In the genomic region with DNA sequence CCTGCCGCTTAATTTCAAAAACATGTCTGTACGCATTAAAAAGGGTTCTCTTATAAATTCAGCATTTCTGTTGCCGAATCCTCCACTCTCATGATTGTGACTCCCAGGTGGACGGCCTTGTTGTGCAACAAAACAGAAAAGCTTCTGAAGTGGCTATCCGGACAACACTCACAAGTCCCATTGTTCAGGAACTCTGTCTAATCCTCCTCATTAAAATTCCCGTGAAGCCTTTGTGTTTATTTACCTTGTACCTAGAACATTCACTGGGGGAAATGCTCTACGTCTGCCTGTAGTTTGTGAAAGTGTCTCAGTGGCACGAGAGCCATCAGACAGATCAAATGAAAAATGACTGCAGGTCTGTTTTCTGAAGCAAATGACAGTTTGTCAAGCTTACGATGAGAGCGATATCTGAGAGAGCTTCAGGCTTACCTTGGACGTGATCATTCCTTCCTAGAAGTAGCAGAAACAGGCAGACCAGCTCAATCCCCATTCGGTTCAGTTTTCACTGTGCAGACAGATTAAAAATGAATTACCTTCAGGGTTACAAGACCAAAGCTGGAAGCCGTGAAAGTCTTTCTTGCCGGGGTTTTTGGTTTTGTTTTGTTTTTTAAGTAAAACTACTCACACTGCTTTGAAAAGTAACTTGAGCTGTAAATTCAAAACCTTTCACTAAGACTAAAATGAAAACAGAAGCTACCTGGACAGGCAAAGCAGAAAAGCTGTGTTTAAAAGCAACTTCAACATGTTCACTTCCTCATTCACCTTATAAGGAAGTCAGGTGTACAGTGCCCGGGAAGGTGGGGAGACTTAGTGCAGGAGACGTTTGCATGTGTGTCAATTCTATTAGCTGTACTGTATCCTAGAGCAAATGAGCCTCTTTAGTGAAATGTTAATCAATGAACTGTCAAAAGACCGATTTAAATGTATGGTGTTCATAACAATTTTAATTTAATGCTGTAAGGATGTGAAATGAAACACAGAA, we compare ENCODE assay signal across 13 mouse cellular contexts. TPM values are rescaled to one million over a fixed set of nuclear protein-coding genes. Genes with fewer than 3 reads are reported as not detected.
A peak's percentile ranks its signal among the peaks of the same experiment; 100 is the strongest.
DNase-seq lines count a peak whose midpoint lies in the region; ATAC-seq and TF ChIP-seq lines count a peak whose summit lies in the region.
"Had no signal": no experiment of that assay in that cellular context is flagged by ENCODE, and none has a peak within 500 bp of the region (broad histone marks: within the 10 kb centered on the region; RNA-seq: fewer than 3 reads in every experiment).

No protein-coding gene starts in this region.

- H3K27ac ChIP-seq in kidney, postnatal 0 days = peak overlapping the region; percentile 38
- H3K27ac ChIP-seq in embryonic facial prominence, embryonic 13.5 days = peak overlapping the region; percentile 23; the same call in 1 of the 2 replicates
- peak overlapping the region; percentile 78 for H3K27ac ChIP-seq in lung, postnatal 0 days (ENCODE audit: low read length)
- peak overlapping the region; percentile 41; the same call in 1 of the 2 replicates for H3K27ac ChIP-seq in stomach, embryonic 14.5 days (ENCODE audit: low read length)
- H3K27ac ChIP-seq: hindbrain, postnatal 0 days; liver, embryonic 13.5 days had no signal

- H3K27me3 ChIP-seq in kidney, postnatal 0 days (ENCODE audit: insufficient read depth, low read length) = no peaks in the 10 kb centered on the region
- no peaks in the 10 kb centered on the region; the same call in 1 of the 2 replicates for H3K27me3 ChIP-seq in embryonic facial prominence, embryonic 13.5 days
- H3K27me3 ChIP-seq in lung, postnatal 0 days (replicated peaks; ENCODE audit: insufficient read depth, low read length) = no peaks in the 10 kb centered on the region
- H3K27me3 ChIP-seq in stomach, embryonic 14.5 days (ENCODE audit: control insufficient read depth, insufficient read depth, low read length) = no peaks in the 10 kb centered on the region
- H3K27me3 ChIP-seq: liver, embryonic 13.5 days had no signal

- no peak for TF ChIP-seq CTCF in kidney, postnatal 0 days (IDR thresholded peaks at IDR 0.05; ENCODE audit: low read depth)
- TF ChIP-seq CTCF in lung, postnatal 0 days (IDR thresholded peaks at IDR 0.05) = no peak

- ATAC-seq in kidney, postnatal 0 days (replicated peaks; ENCODE audit: low FRiP score, low read depth) = no peak
- no peak for ATAC-seq in embryonic facial prominence, embryonic 13.5 days (ENCODE audit: insufficient number of reproducible peaks, insufficient read depth, low FRiP score, low TSS enrichment, low read depth)
- ATAC-seq in lung, postnatal 0 days = peak; percentile 58; the same call in 1 of the 2 replicates
- no peak for ATAC-seq in stomach, embryonic 14.5 days (ENCODE audit: insufficient number of reproducible peaks, insufficient read depth, low FRiP score, low read depth)
- ATAC-seq: activated CD4-positive, CD25-positive, alpha-beta regulatory T cell, adult 4 months; hindbrain, postnatal 0 days had no signal

- no peak for TF ChIP-seq EP300 in lung, postnatal 0 days (IDR thresholded peaks at IDR 0.05)

- H3K4me1 ChIP-seq in kidney, postnatal 0 days (replicated peaks; ENCODE audit: insufficient read depth, low read length) = no peaks in the 10 kb centered on the region
- no peaks in the 10 kb centered on the region for H3K4me1 ChIP-seq in embryonic facial prominence, embryonic 13.5 days
- no peaks in the 10 kb centered on the region for H3K4me1 ChIP-seq in lung, postnatal 0 days (ENCODE audit: insufficient read depth, low read depth, low read length)
- no peaks in the 10 kb centered on the region for H3K4me1 ChIP-seq in stomach, embryonic 14.5 days (ENCODE audit: control insufficient read depth, insufficient read depth, low read length)
- H3K4me1 ChIP-seq: liver, embryonic 13.5 days had no signal

- H3K4me3 ChIP-seq in kidney, postnatal 0 days (replicated peaks; ENCODE audit: low read depth, low read length) = peak overlapping the region; percentile 10; the same call in 1 of the 2 replicates
- peak overlapping the region; percentile 5; the same call in 1 of the 2 replicates for H3K4me3 ChIP-seq in embryonic facial prominence, embryonic 13.5 days
- peak overlapping the region; percentile 33 for H3K4me3 ChIP-seq in lung, postnatal 0 days (ENCODE audit: low read depth, low read length)
- H3K4me3 ChIP-seq in stomach, embryonic 14.5 days (ENCODE audit: low read depth, low read length) = peak overlapping the region; percentile 18
- H3K4me3 ChIP-seq: liver, embryonic 13.5 days had no signal

- DNase-seq in kidney, postnatal 0 days (ENCODE audit: low spot score) = peak; percentile 37
- DNase-seq in kidney, adult 18-20 months = no peak
- DNase-seq in lung, postnatal 0 days (ENCODE audit: low spot score) = peak; percentile 69
- no peak for DNase-seq in layer of hippocampus, adult 11-12 months (ENCODE audit: low spot score)
- DNase-seq in urinary bladder, postnatal 25 days (ENCODE audit: low spot score) = no peak
- DNase-seq: cerebellum, postnatal 10 days; liver, embryonic 13.5 days had no signal

- no peaks in the 10 kb centered on the region for H3K9me3 ChIP-seq in kidney, postnatal 0 days (replicated peaks; ENCODE audit: low read length)
- no peaks in the 10 kb centered on the region for H3K9me3 ChIP-seq in embryonic facial prominence, embryonic 13.5 days
- no peaks in the 10 kb centered on the region for H3K9me3 ChIP-seq in lung, postnatal 0 days (ENCODE audit: low read length)
- H3K9me3 ChIP-seq in stomach, embryonic 14.5 days (ENCODE audit: control insufficient read depth, low read depth, low read length) = no peaks in the 10 kb centered on the region
- H3K9me3 ChIP-seq: liver, embryonic 13.5 days had no signal

- peak overlapping the region; percentile 41 for H3K4me2 ChIP-seq in kidney, postnatal 0 days (ENCODE audit: low read length)
- H3K4me2 ChIP-seq in embryonic facial prominence, embryonic 13.5 days = peak overlapping the region; percentile 33
- peak overlapping the region; percentile 46 for H3K4me2 ChIP-seq in lung, postnatal 0 days (replicated peaks; ENCODE audit: low read depth, low read length)
- H3K4me2 ChIP-seq in stomach, embryonic 14.5 days (replicated peaks; ENCODE audit: low read depth, low read length) = peak overlapping the region; percentile 31
- H3K4me2 ChIP-seq: heart, embryonic 11.5 days; liver, embryonic 13.5 days had no signal

- WGBS in kidney, postnatal 0 days = 36% methylated on average over 17 of the region's 17 CpGs
- WGBS in embryonic facial prominence, embryonic 13.5 days = 34% methylated on average over 17 of the region's 17 CpGs
- WGBS in lung, postnatal 0 days = 29% methylated on average over 17 of the region's 17 CpGs
- 31% methylated on average over 17 of the region's 17 CpGs for WGBS in stomach, embryonic 14.5 days

- 0 out of 2 replicates have a peak overlapping the region, but pooled peaks have one; percentile 18 for H3K9ac ChIP-seq in kidney, postnatal 0 days (ENCODE audit: low read depth, low read length)
- no peak overlapping the region for H3K9ac ChIP-seq in embryonic facial prominence, embryonic 13.5 days
- H3K9ac ChIP-seq in lung, postnatal 0 days (replicated peaks; ENCODE audit: low read depth) = peak overlapping the region; percentile 9; the same call in 1 of the 2 replicates
- peak overlapping the region; percentile 19 for H3K9ac ChIP-seq in stomach, embryonic 14.5 days (replicated peaks; ENCODE audit: low read depth, low read length)
- H3K9ac ChIP-seq: liver, embryonic 13.5 days had no signal

- H3K36me3 ChIP-seq in kidney, postnatal 0 days (ENCODE audit: insufficient read depth, low read length) = no peaks in the 10 kb centered on the region
- no peaks in the 10 kb centered on the region for H3K36me3 ChIP-seq in embryonic facial prominence, embryonic 13.5 days
- no peaks in the 10 kb centered on the region for H3K36me3 ChIP-seq in lung, postnatal 0 days (ENCODE audit: insufficient read depth, low read length)
- no peaks in the 10 kb centered on the region for H3K36me3 ChIP-seq in stomach, embryonic 14.5 days (ENCODE audit: control insufficient read depth, insufficient read depth, low read length)
- H3K36me3 ChIP-seq: liver, embryonic 13.5 days had no signal

RNA-seq across cellular contexts. Expression of a gene that starts 49.2 kb away (rescaled TPM):
- 28.8 and 29.1 TPM in 2 replicates for polyA plus RNA-seq in kidney, postnatal 0 days (2015; fragmentation: Nextera tagmentation; extraction: Ambion mirVana)
- polyA plus RNA-seq in embryonic facial prominence, embryonic 13.5 days (2015; fragmentation: Nextera tagmentation; extraction: Ambion mirVana) = 2.1 and 2.4 TPM in 2 replicates
- polyA plus RNA-seq in lung, postnatal 0 days (2015; fragmentation: Nextera tagmentation; extraction: Ambion mirVana) = 19.2 and 22.4 TPM in 2 replicates
- 11.2 and 14.1 TPM in 2 replicates for polyA plus RNA-seq in stomach, embryonic 14.5 days (2014; fragmentation: Nextera tagmentation; extraction: Ambion mirVana)
- polyA plus RNA-seq: spleen, adult 2 months had no signal

Comparison
In these comparisons a context has a peak if more than half of its experiments do, and no peak if none do; other contexts are left out.
1. DNase-seq: peak in kidney, postnatal 0 days (single experiment) and lung, postnatal 0 days (single experiment); none in kidney, adult 18-20 months (single experiment), layer of hippocampus, adult 11-12 months (single experiment) and urinary bladder, postnatal 25 days (single experiment).
2. H3K27ac ChIP-seq: peak in every context shown above with its lines; median percentile 78 in lung, postnatal 0 days; 41 in stomach, embryonic 14.5 days; 38 in kidney, postnatal 0 days; 23 in embryonic facial prominence, embryonic 13.5 days.
3. Peak in every context shown above with its lines, with median percentiles within 50 percentile points of each other: H3K4me2 ChIP-seq and H3K4me3 ChIP-seq.